Mouse (Mus musculus) kidney, postnatal 4 days (tissue): ENCODE data around the gene Lrfn4.
"Not testable (repeated sequence)": the region's sequence is repeated elsewhere in the genome, so short reads cannot be mapped to it uniquely, and the experiment has no call there.

Experiments used
- DNase-seq, 2 experiments: peaks; one replicate each; pipeline ENCODE4 v3.0.0; 2021; ENCODE audit warnings: mixed read lengths in 2 of 2

Lrfn4 gene

GRCm38 (mm10) chr19:4610109-4610508 lies 5.4 kb downstream of the Lrfn4 start:
- DNase-seq = no peak

GRCm38 (mm10) chr19:4608511-4608910 lies 7.0 kb downstream of the Lrfn4 start:
- DNase-seq = no peak

GRCm38 (mm10) chr19:4607406-4607805 lies 8.1 kb downstream of the Lrfn4 start:
- no peak for DNase-seq

GRCm38 (mm10) chr19:4605654-4606053 lies 9.8 kb downstream of the Lrfn4 start:
- peak in 1 of 2 experiments; percentile 53 for DNase-seq

GRCm38 (mm10) chr19:4603801-4604723 lies 11.4 kb downstream of the Lrfn4 start:
- peak; percentile 77 to 86 for DNase-seq

GRCm38 (mm10) chr19:4602459-4602858 lies 13.0 kb downstream of the Lrfn4 start:
- DNase-seq = no peak

- DNase-seq = no peak
Observed at GRCm38 (mm10) chr19:4596071-4596470, 19.4 kb downstream of the Lrfn4 start.

- peak; percentile 55 to 71 for DNase-seq
Observed at GRCm38 (mm10) chr19:4593792-4594522, 21.5 kb downstream of the Lrfn4 start.

- DNase-seq = no peak
Observed at GRCm38 (mm10) chr19:4590025-4590424, 25.4 kb downstream of the Lrfn4 start.

GRCm38 (mm10) chr19:4589081-4589480 lies 26.4 kb downstream of the Lrfn4 start:
- peak; percentile 43 to 49 for DNase-seq

- no peak for DNase-seq
Observed at GRCm38 (mm10) chr19:4588430-4588829, 27.0 kb downstream of the Lrfn4 start.

GRCm38 (mm10) chr19:4587426-4587825 lies 28.0 kb downstream of the Lrfn4 start:
- no peak for DNase-seq

- DNase-seq = not testable (repeated sequence)
Observed at GRCm38 (mm10) chr19:4586783-4587182, 28.7 kb downstream of the Lrfn4 start.

- no peak for DNase-seq
Observed at GRCm38 (mm10) chr19:4583856-4584255, 31.6 kb downstream of the Lrfn4 start.

- no peak for DNase-seq
Observed at GRCm38 (mm10) chr19:4579296-4579695, 36.2 kb downstream of the Lrfn4 start.

- DNase-seq = peak in 1 of 2 experiments; percentile 36
Observed at GRCm38 (mm10) chr19:4578799-4579198, 36.7 kb downstream of the Lrfn4 start.

- DNase-seq = no peak
Observed at GRCm38 (mm10) chr19:4573241-4573640, 42.2 kb downstream of the Lrfn4 start.

- DNase-seq = no peak
Observed at GRCm38 (mm10) chr19:4572467-4572866, 43.0 kb downstream of the Lrfn4 start.

GRCm38 (mm10) chr19:4572061-4572460 lies 43.4 kb downstream of the Lrfn4 start:
- no peak for DNase-seq

GRCm38 (mm10) chr19:4571658-4572057 lies 43.8 kb downstream of the Lrfn4 start:
- DNase-seq = no peak

GRCm38 (mm10) chr19:4570815-4571214 lies 44.7 kb downstream of the Lrfn4 start:
- DNase-seq = no peak

GRCm38 (mm10) chr19:4570237-4570613 lies 45.2 kb downstream of the Lrfn4 start:
- DNase-seq = peak; percentile 25 to 63

GRCm38 (mm10) chr19:4569356-4570236 lies 45.9 kb downstream of the Lrfn4 start:
- DNase-seq = no peak
